Mouse (Mus musculus) bone marrow macrophage, adult 2 months (primary cell): ENCODE results near the gene Col11a2.

Experiments
- CTCF ChIP-seq: IDR thresholded peaks from 2 replicates; pipeline ENCODE4 v1.5.1; 2012; ENCODE audit warnings: low read depth, mild to moderate bottlenecking, low read length, moderate library complexity
- POLR2A ChIP-seq: IDR thresholded peaks from 2 replicates; pipeline ENCODE4 v1.6.1; 2012; ENCODE audit warnings: mild to moderate bottlenecking, low read depth, low read length, borderline replicate concordance

GRCm38 (mm10) chr17:34102831-34103230 lies 63.6 kb downstream of the Col11a2 start:
- TF ChIP-seq CTCF (no peak), POLR2A (no peak)
